Mouse (Mus musculus): ENCODE results near the gene Apobec4. TPM values are rescaled to one million over a fixed set of nuclear protein-coding genes. Genes with fewer than 3 reads are reported as not detected.
"Not testable (repeated sequence)": the region's sequence is repeated elsewhere in the genome, so short reads cannot be mapped to it uniquely, and the experiment has no call there.

The Apobec4 gene
- polyA plus RNA-seq, 1 experiment from 2014 or later, result not detected

- H3K9ac ChIP-seq, result peak overlapping the region; percentile 97
- WGBS (ENCODE audit: insufficient replicate concordance), result under 1% methylated on average over 60 of the region's 60 CpGs
- DNase-seq (no peak), ATAC-seq (ENCODE audit: low read depth) (peak; percentile 71)
- peaks cover 11% of the 10 kb centered on the region; the same call in 1 of the 2 replicates for H3K4me1 ChIP-seq (replicated peaks)
- H3K36me3 ChIP-seq, result peaks cover 28% of the 10 kb centered on the region
- no peaks in the 10 kb centered on the region for H3K9me3 ChIP-seq (replicated peaks)
- peak overlapping the region; percentile 86 for H3K27ac ChIP-seq
- peak overlapping the region; percentile 95 for H3K4me2 ChIP-seq
- H3K27me3 ChIP-seq, result peaks cover 25% of the 10 kb centered on the region
- peak overlapping the region; percentile 95 for H3K4me3 ChIP-seq (replicated peaks)
Measured at GRCm38 (mm10) chr1:152766804-152767748, 16.7 kb downstream of the Apobec4 start.

- peak overlapping the region; percentile 95 for H3K4me3 ChIP-seq (replicated peaks)
- no peak overlapping the region; the same call in 1 of the 2 replicates for H3K27ac ChIP-seq
- H3K9ac ChIP-seq, result peak overlapping the region; percentile 97; the same call in 1 of the 2 replicates
- WGBS (ENCODE audit: insufficient replicate concordance), result 6% methylated on average over 5 of the region's 5 CpGs
- peak; percentile 77 for DNase-seq
- H3K4me2 ChIP-seq, result peak overlapping the region; percentile 46
- peaks cover 23% of the 10 kb centered on the region for H3K27me3 ChIP-seq
- peaks cover 36% of the 10 kb centered on the region for H3K36me3 ChIP-seq
- H3K4me1 ChIP-seq (replicated peaks), result peaks cover 11% of the 10 kb centered on the region; the same call in 1 of the 2 replicates
- peak; percentile 67 for ATAC-seq (ENCODE audit: low read depth)
- no peaks in the 10 kb centered on the region for H3K9me3 ChIP-seq (replicated peaks)
Measured at GRCm38 (mm10) chr1:152767749-152768488, 17.6 kb downstream of the Apobec4 start.

GRCm38 (mm10) chr1:152771016-152771415, 20.7 kb downstream of the Apobec4 start:
- Histone ChIP-seq H3K4me3 (replicated peaks) (no peak overlapping the region), H3K36me3 (peaks cover 66% of the 10 kb centered on the region), H3K27me3 (peaks cover 1% of the 10 kb centered on the region), H3K9me3 (replicated peaks) (no peaks in the 10 kb centered on the region), H3K27ac (no peak overlapping the region), H3K4me2 (no peak overlapping the region), H3K4me1 (replicated peaks) (peaks cover 7% of the 10 kb centered on the region; the same call in 1 of the 2 replicates), H3K9ac (no peak overlapping the region)
- ATAC-seq (ENCODE audit: low read depth) (no peak), DNase-seq (no peak)
- 81% methylated on average over 9 of the region's 9 CpGs for WGBS (ENCODE audit: insufficient replicate concordance)

- not testable (repeated sequence) for ATAC-seq (ENCODE audit: low read depth); H3K4me1 ChIP-seq (replicated peaks); H3K4me3 ChIP-seq (replicated peaks); H3K27me3 ChIP-seq; H3K4me2 ChIP-seq; H3K27ac ChIP-seq; H3K9me3 ChIP-seq (replicated peaks); DNase-seq; H3K9ac ChIP-seq
- peaks cover 66% of the 10 kb centered on the region for H3K36me3 ChIP-seq
- 77% methylated on average over 3 of the region's 3 CpGs for WGBS (ENCODE audit: insufficient replicate concordance)
Measured at GRCm38 (mm10) chr1:152774601-152775000, 24.2 kb downstream of the Apobec4 start.

- Histone ChIP-seq H3K4me1 (replicated peaks) (peaks cover 4% of the 10 kb centered on the region), H3K4me2 (no peak overlapping the region), H3K4me3 (replicated peaks) (no peak overlapping the region), H3K27ac (no peak overlapping the region), H3K36me3 (peaks cover 26% of the 10 kb centered on the region), H3K9me3 (replicated peaks) (no peaks in the 10 kb centered on the region), H3K9ac (no peak overlapping the region), H3K27me3 (no peaks in the 10 kb centered on the region)
- ATAC-seq (ENCODE audit: low read depth) (peak; percentile 80), DNase-seq (peak; percentile 35)
- 17% methylated on average over 10 of the region's 10 CpGs for WGBS (ENCODE audit: insufficient replicate concordance)
Measured at GRCm38 (mm10) chr1:152779071-152779737, 28.9 kb downstream of the Apobec4 start.

GRCm38 (mm10) chr1:152784620-152785019, 34.3 kb downstream of the Apobec4 start:
- DNase-seq (no peak), ATAC-seq (ENCODE audit: low read depth) (no peak)
- no peaks in the 10 kb centered on the region for H3K9me3 ChIP-seq (replicated peaks)
- no peak overlapping the region for H3K27ac ChIP-seq
- H3K9ac ChIP-seq, result no peak overlapping the region
- H3K36me3 ChIP-seq, result no peaks in the 10 kb centered on the region
- no peak overlapping the region for H3K4me3 ChIP-seq (replicated peaks)
- H3K27me3 ChIP-seq, result no peaks in the 10 kb centered on the region
- H3K4me1 ChIP-seq (replicated peaks), result 0 out of 2 replicates have a peak, but pooled peaks cover 3% of the 10 kb centered on the region
- 90% methylated on average over 8 of the region's 8 CpGs for WGBS (ENCODE audit: insufficient replicate concordance)
- H3K4me2 ChIP-seq, result no peak overlapping the region

GRCm38 (mm10) chr1:152785446-152785845, 35.1 kb downstream of the Apobec4 start:
- not testable (repeated sequence) for H3K4me1 ChIP-seq (replicated peaks); H3K36me3 ChIP-seq; H3K27me3 ChIP-seq; H3K9ac ChIP-seq; H3K27ac ChIP-seq; H3K4me2 ChIP-seq; ATAC-seq (ENCODE audit: low read depth); DNase-seq; H3K4me3 ChIP-seq (replicated peaks); H3K9me3 ChIP-seq (replicated peaks)
- WGBS (ENCODE audit: insufficient replicate concordance), result 56% methylated on average over 3 of the region's 3 CpGs

- H3K9ac ChIP-seq, result no peak overlapping the region
- no peak for DNase-seq
- no peak overlapping the region for H3K4me2 ChIP-seq
- no peak overlapping the region for H3K27ac ChIP-seq
- no peaks in the 10 kb centered on the region for H3K36me3 ChIP-seq
- WGBS (ENCODE audit: insufficient replicate concordance), result 55% methylated on average over 4 of the region's 4 CpGs
- no peak for ATAC-seq (ENCODE audit: low read depth)
- no peaks in the 10 kb centered on the region for H3K27me3 ChIP-seq
- H3K4me3 ChIP-seq (replicated peaks), result no peak overlapping the region
- peaks cover 10% of the 10 kb centered on the region for H3K4me1 ChIP-seq (replicated peaks)
- H3K9me3 ChIP-seq (replicated peaks), result no peaks in the 10 kb centered on the region
Measured at GRCm38 (mm10) chr1:152786953-152787352, 36.6 kb downstream of the Apobec4 start.

GRCm38 (mm10) chr1:152788121-152788660, 37.8 kb downstream of the Apobec4 start:
- Histone ChIP-seq H3K9me3 (replicated peaks) (no peaks in the 10 kb centered on the region), H3K9ac (no peak overlapping the region), H3K27ac (no peak overlapping the region), H3K4me1 (replicated peaks) (peaks cover 10% of the 10 kb centered on the region), H3K4me3 (replicated peaks) (no peak overlapping the region), H3K4me2 (no peak overlapping the region), H3K36me3 (no peaks in the 10 kb centered on the region), H3K27me3 (no peaks in the 10 kb centered on the region)
- ATAC-seq (ENCODE audit: low read depth) (0 out of 2 replicates have a peak, but pooled peaks have one; percentile 15), DNase-seq (no peak)
- WGBS (ENCODE audit: insufficient replicate concordance), result 48% methylated on average over 4 of the region's 4 CpGs

- ATAC-seq (ENCODE audit: low read depth) (peak; percentile 69), DNase-seq (peak; percentile 32)
- Histone ChIP-seq H3K4me3 (replicated peaks) (no peak overlapping the region), H3K9ac (no peak overlapping the region), H3K4me1 (replicated peaks) (peaks cover 12% of the 10 kb centered on the region), H3K36me3 (no peaks in the 10 kb centered on the region), H3K9me3 (replicated peaks) (no peaks in the 10 kb centered on the region), H3K27me3 (no peaks in the 10 kb centered on the region), H3K27ac (no peak overlapping the region), H3K4me2 (0 out of 2 replicates have a peak overlapping the region, but pooled peaks have one; percentile 20)
- WGBS (ENCODE audit: insufficient replicate concordance), result 14% methylated on average over 12 of the region's 12 CpGs
Measured at GRCm38 (mm10) chr1:152790254-152790653, 39.9 kb downstream of the Apobec4 start.

Measured in liver, embryonic 13.5 days (tissue).